Mouse (Mus musculus): ENCODE measurements around the gene D930048N14Rik.
"Not testable (repeated sequence)": the region's sequence is repeated elsewhere in the genome, so short reads cannot be mapped to it uniquely, and the experiment has no call there.

D930048N14Rik gene

DNA sequence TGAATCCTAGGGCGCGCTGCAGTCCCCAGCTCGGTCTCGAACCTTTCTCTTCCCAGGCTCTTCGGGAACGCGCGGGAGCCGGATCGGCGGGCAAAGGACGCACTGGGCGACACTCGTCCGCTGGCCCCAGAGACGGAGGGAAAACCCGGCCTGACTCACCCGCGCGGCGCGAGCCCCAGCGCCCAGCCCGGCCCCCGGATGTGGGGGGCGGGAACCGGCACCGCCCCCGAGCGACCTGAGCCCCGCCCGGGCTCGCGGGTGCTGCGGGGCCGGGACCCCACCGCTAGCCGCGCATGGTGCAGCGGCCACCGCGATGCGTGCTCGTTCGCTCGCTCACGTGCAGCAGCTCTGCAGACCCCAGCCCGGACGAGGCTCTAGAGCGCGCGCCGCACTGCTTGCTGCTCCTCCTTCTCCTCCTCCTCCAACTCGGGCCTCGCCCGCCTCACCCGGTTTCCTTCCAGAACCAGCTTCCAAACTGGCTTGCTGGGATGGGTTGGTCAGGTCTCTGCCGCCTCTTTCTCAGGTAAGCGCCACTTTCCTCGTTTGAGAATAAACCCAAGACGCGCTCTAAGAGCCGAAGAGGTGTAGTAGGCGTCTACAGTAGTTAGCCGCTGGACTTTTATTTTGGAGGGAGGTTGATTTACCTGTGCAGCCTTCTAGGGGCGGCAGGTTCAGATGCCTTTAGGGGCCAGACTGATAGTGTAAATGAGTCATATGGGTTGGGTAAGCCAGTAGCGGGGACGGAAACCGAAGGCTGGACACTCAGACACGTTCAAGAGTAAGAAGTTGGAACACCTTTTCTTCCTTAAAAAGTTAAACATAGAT is at the start of gene D930048N14Rik, which contains the start of gene N4bp3:
Gene D930048N14Rik (plus strand): TSS at position 264 of the 825 bp plus-strand sequence.
Gene N4bp3 (minus strand): TSS at position 152 of the 825 bp plus-strand sequence.
- DNase-seq (ENCODE audit: low spot score) = no peak

DNA sequence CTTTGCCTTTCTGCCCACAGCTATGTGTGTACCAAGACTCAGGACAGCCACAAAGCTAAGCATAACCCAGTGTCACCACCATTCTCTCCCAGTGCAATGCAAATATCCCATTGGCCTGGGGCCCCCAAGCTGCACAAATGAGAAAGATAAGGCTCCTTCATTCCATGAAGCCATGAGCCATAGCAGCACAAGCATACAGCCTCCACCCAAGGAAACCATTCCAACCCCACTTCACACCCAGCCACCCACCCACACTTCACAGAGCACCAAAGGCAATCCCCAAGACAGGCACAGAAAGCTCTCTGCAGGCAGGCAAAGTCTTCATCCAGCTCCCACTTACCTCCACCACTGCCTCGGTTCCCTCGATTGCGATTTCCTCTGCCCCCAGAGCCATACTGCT is 48.5 kb upstream of the D930048N14Rik start:
- no peak for DNase-seq (ENCODE audit: low spot score)

DNA sequence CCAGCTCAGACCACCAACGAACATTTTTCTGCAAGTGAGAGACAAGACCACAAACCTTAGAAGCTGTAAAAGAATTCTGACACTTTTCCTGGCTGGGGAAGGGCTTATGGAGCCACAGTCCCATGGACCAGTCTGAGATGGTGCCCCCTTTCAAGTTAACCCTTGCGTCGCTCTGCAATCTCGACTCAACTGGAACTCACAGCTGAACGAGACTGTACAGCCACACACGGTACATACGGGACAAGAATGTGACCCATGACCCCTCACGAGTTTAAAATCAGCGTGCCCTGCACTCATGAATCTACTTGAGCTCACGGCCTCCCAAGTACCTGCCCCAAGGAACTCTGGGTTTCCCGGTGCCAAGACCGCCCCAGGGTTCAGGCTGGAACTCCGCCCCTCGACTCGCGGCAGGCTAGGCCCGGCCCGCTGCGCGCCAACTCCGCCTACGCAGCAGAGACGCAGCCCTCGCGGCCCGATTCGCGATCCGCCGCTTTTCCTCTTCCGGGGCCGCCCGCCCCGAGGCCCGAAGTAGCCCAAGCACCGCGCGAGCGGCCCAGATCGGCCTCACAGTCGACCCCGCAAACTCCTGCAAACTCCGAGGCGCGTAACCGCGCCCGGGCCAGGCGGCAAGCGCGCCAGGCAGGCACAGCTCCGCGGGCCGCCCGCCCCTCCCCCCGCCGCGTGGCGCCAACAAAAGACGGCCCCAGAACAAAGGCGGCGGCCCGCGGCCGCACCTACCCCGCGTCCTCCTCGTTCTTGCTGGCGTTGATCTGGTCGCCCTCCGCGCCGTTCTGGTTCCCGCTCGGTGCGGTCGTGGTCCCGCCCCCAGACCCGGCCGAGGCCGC is 44.9 kb upstream of the D930048N14Rik start:
- DNase-seq (ENCODE audit: low spot score) = peak; percentile 82

DNA sequence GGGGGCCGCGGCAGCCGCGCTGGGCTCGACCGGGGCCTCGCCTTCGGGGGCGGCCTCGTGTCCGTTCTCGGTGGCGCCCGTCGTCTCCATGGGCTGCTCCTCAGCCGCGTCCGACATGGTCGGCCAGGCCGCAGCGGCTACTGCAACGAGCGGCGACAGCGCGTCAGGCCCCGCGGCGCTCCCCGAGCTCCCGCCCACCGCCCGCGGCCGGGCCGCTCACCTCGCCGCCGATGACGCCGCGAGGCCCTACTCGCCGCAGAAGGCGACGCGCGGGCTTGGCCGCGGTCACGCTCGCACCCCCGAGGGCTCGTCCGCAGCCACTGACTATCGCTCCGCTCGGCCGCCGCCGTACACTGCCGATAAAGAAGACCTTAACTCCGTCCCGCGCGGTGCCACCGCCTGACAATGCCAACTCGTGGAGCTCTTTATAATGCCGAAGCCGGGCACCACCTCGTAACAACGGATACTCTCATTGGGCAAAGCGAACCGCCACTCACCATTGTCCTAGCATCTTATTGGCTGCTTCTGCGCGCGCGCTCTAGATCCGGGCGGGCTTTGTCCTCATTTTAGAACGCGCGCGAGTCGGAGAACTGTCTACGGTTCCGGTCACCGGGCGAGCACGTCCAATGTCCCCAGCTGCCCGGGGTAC is 44.2 kb upstream of the D930048N14Rik start, which contains the start of gene Hnrnpab:
Gene Hnrnpab (minus strand): TSS at position 401 of the 649 bp plus-strand sequence.
- DNase-seq (ENCODE audit: low spot score) = peak; percentile 99

DNA sequence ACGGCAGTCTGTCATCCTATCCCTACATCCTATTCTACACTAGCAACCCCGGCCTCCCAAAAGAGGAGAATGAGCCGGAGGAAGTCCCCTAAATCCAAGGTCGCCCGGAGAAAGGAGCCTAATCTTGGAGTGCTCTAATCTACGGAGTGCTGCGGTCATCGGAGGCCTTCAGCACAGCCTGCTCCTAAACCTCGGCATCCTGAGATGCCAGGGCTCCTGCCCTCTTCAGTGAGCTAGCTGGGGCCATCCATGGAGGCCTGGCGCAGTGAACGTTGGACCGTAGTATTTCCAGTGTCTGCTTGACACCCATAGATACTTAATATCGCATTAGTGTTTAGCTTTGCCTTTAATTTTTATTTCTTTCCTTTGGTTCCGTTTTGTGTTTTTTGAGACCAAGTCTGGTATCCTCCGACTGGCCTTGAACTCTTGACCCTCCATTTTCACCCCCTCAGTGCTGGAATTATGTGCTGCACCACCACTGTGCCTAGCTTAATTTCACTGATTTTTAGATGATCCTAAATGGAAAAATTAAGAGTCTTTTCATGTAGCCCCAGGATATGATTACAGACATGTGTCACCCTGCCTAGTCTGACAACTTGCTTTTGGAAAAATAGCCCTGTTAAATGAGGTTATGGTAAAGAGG is 43.5 kb upstream of the D930048N14Rik start:
- peak; percentile 65 for DNase-seq (ENCODE audit: low spot score)

DNA sequence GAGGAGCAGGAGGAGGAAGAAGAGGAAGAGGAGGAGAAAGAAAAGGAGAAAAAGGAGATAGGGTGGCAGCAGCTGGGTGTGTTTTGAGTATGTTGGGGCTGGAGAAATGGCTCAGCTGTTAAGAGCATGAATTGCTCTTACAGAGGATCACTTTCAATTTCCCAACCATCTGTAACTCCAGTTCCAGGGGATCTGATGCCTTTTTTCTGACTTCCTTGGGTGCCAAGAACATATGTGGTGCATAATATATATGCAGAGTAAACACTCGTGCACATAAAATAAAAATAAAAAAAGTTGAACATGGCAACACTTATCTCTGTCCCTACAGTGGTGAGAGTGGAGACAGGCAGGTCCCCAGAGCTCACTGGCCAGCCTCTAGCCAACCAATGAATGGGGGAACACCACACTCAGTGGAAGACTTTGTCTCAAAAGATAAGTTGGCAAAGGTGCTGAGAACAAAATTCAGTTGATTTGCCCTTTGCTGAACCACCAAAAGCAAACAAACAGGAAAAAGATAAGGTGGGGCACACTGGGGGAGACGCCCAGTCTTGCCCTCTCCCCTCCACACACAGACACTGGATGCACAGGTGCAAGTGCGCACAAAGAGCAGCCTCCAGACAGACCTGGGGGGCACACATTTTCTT is 41.4 kb upstream of the D930048N14Rik start:
- DNase-seq (ENCODE audit: low spot score) = no peak

DNA sequence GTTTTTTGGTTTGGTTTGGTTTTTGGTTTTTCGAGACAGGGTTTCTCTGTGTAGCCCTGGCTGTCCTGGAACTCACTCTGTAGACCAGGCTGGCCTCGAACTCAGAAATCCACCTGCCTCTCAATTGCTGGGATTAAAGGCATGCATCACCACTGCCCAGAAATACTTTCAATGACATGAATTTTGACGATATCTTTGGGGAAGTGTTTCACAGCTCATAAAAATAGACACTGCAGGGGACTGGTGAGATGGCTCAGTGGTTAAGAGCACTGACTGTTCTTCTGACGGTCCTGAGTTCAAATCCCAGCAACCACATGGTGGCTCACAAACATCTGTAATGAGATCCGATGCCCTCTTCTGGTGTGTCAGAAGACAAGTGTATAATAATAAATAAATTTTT is 40.8 kb upstream of the D930048N14Rik start:
- DNase-seq (ENCODE audit: low spot score) = not testable (repeated sequence)

DNA sequence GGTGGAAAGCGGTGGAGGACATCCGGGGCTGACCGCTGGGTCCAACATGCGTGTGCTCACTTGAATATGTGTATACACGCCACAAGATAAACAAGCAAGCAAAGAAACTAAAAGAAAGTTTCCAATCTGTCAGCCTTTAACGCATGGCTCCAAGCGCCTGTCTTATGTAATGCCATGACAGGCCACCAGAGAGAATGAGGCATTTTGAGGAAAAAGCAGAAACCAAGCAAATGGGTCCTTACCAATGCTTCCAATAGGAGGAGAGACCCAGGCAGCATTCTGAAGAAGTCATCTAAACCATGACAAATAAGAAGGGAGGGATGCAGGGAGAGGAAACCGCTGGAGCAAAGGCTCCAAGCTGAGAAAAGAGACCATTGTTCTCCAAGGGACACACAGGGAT is 36.5 kb upstream of the D930048N14Rik start:
- DNase-seq (ENCODE audit: low spot score) = no peak

DNA sequence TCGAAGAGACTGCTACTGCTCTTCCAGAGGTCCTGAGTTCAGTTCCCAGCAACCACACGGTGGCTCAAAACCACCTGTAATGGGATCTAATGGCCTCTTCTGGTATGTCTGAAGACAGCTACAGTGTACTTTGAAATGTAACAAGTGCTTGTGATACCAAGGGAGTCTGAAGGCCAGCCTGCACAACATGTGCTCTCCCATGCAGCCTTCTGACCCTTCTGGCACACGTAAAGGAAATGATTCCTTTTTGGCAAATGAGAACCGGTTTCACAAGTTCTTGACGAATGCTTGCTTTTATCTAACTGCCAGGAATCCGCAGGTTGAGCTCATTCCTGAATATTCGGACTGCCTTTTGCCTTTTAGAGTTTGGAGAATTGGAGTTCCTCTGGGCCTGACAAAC is 35.6 kb upstream of the D930048N14Rik start:
- no peak for DNase-seq (ENCODE audit: low spot score)

DNA sequence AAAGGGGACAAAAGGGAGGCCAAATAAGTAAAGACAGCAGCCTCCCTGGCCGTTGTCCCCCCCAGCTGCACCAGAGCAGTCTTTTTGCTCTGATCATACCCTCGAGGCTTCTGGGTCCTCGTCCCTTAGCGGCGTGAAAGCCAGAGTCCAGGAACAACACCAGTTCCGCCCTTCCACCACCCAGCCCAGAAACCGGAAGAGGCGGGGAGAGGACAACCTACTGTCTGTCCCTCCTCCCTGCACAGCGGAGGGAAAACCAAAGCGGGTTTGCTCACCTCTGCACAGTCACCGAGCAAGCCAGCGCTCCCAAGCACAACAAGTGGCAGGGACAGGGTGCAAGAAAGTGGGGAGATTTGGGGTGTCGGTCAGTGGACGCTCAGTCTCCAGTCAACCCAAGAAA is 35.2 kb upstream of the D930048N14Rik start:
- DNase-seq (ENCODE audit: low spot score) = peak; percentile 82

DNA sequence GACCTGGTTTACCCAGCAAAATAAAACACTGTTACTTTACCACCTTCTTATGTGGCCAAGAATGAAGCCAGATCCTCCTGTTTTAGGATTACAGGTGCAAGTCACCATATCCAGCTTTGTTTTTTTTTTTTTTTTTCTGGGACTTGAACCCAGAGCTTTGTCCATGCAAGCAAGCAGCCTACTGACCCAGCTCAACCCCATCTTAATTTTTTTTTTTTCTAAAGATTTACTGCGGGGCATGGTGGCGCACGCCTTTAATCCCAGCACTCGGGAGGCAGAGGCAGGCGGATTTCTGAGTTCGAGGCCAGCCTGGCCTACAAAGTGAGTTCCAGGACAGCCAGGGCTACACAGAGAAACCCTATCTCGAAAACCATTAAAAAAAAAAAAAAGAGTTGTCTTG is 34.6 kb upstream of the D930048N14Rik start:
- not testable (repeated sequence) for DNase-seq (ENCODE audit: low spot score)

DNA sequence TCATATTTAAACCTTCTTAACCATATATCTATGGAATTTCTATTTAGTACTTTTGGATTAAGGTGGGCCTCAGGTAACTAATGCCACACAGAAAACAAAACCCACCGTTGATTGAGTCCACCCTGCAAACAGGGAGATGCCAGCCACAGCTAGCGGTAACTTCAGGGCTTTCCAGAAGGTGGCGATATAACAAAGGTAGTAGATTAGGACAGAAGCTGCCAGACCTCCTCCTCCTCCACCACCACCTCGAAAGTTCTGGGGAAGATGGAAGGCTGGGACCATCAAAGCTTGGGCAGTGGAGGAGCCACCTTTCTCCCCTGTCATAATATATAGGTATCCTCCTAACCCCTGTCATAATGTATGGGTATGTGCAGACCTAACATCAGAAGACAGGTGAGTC is 33.1 kb upstream of the D930048N14Rik start:
- DNase-seq (ENCODE audit: low spot score) = peak; percentile 71

DNA sequence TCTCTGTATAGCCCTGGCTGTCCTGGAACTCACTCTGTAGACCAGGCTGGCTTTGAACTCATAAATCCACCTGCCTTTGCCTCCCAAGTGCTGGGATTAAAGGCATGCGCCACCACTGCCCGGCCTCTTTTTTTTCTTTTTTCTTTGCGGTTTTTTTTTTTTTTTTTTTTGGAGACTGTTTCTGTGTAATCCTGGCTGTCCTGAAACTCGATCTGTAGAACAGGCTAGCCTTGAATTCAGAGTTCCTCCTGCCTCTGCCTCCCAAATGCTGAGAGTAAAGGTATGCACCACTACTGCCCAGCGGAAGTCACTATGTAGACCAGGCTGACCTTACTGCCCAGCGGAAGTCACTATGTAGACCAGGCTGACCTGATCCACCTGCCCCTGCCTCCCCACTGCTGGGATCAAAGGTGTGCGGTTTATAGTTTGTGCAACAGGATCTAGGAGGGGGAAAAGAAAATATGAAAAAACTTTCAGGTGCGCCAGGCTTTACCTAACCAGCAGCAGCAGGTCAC is 31.8 kb upstream of the D930048N14Rik start:
- DNase-seq (ENCODE audit: low spot score) = no peak

DNA sequence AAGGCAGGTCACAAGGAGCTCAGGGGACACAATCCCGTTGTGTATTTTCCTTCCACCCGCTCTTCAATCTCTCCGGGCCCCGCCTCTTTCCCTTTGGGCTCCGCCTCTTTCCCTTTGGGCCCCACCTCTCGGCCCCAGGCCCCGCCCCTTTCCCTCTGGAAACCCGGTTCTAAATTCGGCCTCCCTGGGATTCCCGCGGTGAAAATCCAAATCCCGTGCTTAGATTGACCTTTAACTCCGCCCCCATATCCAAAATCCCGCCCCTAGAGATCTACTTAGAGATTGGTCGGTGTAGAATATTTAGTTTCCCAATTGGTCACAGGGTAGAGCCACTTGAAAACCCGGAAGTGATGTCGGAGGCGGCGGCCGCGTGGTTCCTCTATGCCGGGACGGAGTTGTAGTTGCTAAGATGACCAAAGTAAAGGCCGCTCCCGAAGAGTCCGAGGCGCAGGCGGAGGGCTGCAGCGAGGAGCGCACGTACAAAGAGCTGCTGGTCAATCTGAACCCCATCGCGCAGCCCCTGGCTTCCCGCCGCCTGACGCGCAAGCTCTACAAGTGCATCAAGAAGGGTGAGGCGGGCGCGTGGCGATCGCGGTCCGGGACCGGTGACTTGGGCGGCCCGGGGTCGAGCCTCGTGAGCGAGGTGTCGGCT is 31.2 kb upstream of the D930048N14Rik start, which contains the start of gene Nhp2:
Gene Nhp2 (plus strand): TSS at position 327 of the 652 bp plus-strand sequence.
- DNase-seq (ENCODE audit: low spot score) = peak; percentile 95

DNA sequence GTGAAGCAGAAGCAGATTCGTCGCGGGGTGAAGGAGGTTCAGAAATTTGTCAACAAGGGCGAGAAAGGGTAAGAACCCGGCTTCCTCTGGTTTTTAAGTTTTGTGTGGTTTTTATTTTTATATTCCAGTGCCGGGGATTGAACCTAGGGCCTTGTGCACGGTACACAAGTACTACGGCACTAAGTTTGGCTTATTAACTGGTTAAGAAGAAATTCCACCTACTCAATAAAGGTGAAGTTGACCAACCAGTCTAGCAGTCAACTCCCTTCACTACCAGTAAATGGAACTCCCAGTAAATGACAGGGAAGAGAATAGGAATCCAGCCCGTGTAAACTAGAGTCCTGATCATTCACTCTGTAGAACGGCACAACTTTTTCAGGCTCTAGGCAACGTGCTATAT is 30.7 kb upstream of the D930048N14Rik start:
- DNase-seq (ENCODE audit: low spot score) = no peak

DNA sequence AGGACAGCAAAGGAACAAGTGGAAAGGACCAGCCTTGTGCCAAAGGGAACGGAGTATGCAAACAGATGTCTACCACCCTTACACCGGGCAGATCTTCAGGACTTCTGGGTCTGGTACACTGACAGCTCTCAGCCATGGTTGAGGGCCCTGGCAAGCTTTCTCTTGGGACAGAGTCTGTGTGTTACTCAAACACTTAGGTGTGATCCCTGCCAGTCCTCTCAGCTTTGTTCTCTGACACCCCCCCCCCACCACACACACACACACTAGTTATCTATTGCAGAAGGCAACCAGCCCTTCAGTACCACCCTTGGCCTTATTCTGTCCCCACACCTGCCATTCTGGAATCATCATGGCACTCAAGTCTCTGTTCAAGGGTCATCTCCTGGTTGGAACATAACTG is 29.0 kb upstream of the D930048N14Rik start:
- DNase-seq (ENCODE audit: low spot score) = no peak

DNA sequence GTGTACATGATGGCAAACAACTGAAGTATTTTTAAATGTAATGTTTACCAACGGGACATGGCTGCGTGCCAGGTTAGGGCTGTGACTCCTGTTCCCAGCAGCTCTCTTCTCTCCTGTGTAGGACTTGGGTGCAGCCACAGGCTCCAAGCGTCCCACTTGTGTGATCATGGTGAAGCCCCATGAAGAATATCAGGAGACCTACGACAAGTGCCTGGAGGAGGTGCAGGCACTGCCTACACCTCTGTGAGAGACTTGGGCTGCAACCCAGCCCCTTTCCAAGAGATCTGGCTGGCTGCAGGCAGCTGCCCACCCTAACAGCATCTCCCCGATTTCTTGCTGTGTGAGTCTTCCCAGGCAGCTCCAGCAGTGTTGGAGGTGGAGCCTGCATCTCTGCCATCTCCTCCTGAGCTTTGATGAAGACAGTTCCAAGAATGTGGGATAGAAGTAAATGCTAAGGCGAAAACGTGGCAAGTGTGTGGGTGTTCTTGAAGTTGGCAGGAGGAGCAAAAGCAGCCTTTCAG is 27.7 kb upstream of the D930048N14Rik start:
- no peak for DNase-seq (ENCODE audit: low spot score)

DNA sequence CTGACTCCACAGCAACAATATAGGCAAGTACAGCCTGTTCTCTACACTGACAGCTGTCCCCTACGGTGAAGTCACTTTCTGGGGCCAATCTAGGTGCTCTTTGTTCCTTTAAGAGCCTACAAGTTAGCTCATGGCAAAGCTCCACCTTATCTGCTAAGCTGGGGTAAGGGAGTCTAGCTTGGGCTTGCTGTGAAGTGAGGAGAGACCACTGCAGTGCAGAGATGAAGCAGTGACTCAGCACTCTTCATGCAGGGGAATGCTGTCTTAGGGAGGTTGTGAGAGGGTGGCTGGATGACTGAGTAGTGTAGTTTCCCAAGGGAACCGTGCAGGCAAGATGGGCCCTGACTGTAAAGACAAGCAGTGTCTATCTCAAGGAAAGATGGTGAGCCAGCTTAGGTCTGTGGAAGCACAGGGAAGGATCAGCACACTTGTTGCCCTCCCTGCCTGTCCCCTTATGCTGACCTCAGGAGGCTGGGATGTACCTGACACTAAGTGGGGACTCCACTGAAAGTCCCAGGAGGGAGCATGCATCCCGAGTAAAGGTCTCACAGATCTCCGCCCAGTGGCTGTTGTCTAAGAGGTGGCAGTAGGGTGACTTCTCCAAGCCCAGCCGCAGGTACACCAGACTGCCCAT is 25.4 kb upstream of the D930048N14Rik start:
- DNase-seq (ENCODE audit: low spot score) = no peak

DNA sequence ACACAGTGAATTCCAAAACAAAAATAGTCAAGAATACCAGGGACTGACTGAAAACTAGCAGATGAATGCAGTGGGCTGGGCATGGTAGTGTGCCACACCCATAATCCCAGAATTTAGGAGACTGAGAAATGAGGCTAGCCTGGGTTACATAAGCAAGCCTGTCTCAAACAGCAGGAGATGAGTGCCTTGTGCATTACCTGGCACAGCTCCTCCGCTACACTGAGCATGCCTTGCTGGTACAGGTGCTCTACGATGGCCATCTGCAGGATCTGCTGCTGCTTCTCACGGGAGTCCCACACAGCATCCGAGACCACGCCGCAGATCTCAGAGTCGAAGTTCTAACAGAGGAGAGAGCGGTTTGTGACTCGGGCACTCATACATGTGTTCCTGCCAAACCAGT is 23.3 kb upstream of the D930048N14Rik start:
- DNase-seq (ENCODE audit: low spot score) = no peak

DNA sequence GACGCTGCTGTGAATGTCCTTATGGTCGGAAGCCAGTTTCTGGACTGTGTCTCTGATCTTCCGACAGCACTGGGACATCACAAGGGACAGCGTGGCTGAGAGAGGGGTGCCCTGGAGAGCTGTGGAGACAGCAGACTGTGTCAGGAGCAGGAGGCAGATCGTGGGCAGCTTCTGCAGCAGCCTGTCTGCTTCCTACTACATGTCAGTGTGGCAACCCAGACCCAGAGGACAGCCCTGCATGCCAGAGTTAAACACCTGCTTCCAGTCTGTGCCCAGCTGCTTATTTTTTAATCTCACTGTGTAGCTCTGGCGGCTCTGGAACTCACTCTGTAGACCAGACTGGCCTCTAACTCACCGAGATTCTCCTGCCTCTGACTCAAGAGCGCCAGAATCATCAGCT is 22.8 kb upstream of the D930048N14Rik start:
- DNase-seq (ENCODE audit: low spot score) = no peak
